Mouse (Mus musculus) left cerebral cortex, postnatal 10 days (tissue): ENCODE measurements around the gene Stambpl1. TPM values are rescaled to one million over a fixed set of nuclear protein-coding genes. Genes with fewer than 3 reads are reported as not detected.

Source experiments
- DNase-seq, 2 experiments: peaks; one replicate each; pipeline ENCODE4 v3.0.0; 2021 to 2022; ENCODE audit warnings: low spot score in 2 of 2, mixed read lengths in 1 of 2; ENCODE audit errors: extremely low spot score in 1 of 2
- intact Hi-C: fragments of 180-260 bp; cut with DNase I; formaldehyde crosslinking; loops from one replicate; pipeline ENCODE4 v1.15.1; 2025
- total RNA-seq, 2 experiments: library from RNA; stranded (reverse); gene quantifications; 2 replicates each; pipeline ENCODE4 v1.2.3; 2021

Stambpl1 gene
- total RNA-seq, 2 experiments from 2014 or later, result 16.9 to 18.2 TPM

DNA sequence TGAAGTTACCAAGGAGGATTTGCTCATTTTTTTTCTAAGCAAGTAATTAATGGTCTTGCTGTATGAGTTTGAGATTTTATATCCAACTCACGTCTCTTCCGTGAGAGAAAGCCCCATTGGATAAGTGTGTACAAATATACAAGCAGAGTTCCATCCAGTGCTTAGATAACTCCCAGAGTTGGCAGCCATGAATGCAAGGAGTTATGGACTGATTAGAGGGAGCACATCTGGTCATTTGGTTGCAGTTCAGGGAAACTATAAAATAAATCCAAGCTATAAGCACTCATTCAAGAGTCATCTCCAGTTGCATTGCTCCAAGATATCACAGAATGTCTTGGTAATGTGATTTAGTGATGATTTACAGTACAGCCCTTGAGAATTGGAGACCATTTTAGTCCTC, 64.9 kb downstream of the Stambpl1 start:
- intact Hi-C loops, result no loop called here
- no peak for DNase-seq

DNA sequence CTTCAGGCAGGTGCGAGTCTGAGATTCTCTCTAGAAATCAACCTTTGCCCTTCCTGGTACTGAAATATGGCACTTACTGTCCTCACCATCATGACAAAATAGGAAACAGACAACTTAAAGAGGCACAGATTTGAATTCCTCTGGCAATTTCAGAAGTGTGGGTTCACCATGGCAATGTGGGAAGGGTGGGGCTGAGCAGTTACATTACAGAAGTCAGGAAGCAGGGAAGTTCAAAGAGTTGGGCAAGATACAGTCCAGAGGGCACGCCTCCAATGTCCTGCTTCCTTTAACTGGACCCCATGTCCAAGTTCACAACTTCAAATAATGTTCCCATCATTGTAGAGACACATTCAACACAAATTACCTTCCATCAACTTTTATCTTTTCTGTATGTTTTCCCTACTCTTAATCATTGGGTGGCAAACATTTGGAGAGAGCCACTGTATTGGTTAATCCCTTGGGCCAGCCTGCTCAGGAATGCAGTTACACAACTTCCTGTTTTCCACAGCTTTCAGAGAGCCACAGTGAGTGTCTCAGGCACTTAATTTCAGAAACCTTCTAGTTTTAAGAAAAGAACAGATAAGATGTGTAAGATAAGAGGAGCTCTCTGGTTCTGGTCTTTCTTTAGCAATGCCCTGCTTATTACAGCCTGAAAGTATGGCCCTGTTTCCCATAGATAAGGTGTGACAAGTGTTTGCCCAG, 70.4 kb downstream of the Stambpl1 start:
- no peak for DNase-seq
- intact Hi-C loops, result no loop called here

DNA sequence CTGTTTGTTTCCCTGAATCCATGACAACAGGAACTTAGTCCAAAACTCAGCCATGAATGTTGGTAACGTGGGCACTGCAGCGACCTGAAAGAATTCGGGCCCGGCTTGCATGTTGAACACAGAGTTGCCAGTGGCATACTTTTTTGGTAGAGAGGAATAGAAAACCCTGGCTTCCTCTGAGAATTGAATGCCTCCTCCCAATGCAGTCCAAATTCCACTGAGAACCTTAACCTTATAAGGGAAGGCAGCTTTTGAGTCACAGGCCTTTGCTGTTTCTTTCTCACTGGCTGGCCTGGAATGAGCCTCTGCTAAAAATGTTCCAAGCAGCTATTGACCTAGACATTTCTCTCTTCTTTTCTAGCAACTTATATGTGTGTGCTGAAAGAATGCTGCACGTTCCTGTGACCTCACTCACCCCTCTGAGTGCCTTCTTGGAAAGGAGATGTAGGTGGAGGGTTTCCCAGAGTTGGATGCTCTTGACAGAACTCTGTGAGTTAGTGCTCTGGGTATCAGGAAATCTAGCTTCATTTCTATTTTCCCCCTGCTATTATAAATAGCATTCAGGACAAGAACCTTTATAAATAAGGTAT, 73.7 kb downstream of the Stambpl1 start:
- intact Hi-C loops, result no loop called here
- no peak for DNase-seq

DNA sequence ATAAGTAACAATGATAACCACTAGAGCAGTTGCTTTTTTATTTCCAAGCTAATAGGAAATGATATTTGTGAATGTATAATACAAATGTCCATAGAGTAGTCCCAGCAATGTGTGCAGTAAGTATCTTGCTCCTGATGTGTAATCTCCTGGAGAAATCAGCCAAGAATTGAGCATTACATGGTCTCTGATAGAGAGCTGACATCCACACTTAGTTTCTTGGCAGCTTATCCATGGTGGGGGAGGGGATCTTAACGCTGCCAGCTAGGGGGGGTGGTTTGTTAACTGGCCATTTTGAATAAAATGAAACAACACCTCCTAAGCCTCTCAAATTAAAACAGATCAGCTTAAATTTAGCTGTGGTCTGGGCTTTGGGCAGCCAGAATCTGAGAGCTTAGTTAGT, 77.0 kb downstream of the Stambpl1 start:
- DNase-seq, result no peak
- intact Hi-C loops, result no loop called here

DNA sequence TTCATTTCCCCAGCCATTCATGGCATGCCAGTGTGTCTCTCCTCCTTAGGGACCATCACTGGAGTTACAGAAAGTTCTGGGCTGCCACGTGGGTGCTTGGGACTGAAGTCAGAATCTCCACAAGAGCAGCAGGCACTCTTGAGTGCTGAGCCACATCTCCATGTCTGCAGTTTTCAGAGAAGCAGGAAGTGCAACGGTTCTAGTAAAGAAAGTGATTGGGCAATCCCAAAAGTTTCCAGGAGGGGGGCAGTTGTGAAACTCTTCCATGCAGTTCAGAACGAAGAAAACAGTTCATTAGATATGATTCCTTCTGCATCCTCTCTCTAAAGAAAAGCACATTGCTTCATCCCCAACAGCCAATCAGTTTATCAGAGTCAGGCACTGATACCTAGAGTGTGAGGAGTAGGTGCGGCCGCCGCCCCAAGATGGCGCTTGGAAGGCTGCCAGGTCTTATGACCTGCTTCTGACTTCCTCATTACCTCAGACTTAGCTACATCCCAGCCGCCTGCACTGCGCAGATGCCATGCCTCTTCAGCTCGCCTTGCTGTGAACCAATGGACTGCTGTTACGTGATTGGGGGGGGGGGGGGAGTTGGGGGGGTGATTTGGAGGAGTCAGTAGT, 78.2 kb downstream of the Stambpl1 start:
- intact Hi-C loops, result no loop called here
- DNase-seq, result peak in 1 of 2 experiments; percentile 27

DNA sequence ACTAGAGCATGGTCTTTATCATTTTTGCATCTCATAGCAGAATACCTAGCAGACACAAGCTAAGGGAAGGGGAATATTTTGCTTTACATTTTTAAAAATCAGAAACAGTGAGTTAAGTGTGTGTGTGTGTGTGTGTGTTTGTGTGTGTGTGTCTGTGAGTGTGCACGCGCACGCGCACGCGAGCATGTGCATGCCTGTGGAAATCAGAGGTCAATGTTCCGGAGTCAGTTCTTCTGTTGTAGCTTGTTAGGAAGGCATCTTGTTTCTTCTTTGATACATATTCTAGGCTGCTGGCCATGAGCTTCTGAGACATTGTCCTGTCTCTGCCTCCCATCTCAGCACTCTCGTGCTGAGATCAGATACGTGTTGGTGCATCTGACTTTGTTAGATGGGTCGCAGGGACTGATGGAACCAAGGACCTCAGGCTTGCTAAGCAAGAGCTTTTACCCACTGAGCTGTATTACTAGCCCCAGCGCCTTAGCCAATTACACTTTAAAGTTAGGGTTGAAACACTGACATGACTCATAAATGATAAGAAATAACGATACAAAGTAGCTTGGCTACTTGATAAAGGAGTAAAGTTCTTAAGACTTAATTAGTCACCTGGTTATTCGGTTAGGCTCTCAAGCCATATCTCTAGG, 78.9 kb downstream of the Stambpl1 start:
- intact Hi-C loops, result no loop called here
- no peak for DNase-seq

DNA sequence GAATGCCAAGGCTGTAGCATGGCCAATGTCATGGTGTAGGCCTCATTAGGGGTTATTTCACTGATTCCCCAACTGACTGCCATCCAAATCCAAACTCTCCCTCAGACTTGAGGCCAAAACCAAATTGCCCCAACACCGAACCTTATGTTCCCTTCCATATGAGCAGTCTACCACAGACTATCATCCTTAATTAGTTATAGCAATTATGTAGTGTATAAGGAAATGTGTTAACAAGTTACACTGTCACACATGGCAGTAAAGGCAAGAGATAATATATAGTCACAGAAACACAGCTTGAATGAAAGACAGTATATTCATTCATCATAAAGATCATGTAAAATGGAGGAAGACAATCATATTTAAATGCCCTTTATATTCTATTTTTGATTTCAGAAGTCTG, 81.0 kb downstream of the Stambpl1 start:
- intact Hi-C loops, result no loop called here
- no peak for DNase-seq

DNA sequence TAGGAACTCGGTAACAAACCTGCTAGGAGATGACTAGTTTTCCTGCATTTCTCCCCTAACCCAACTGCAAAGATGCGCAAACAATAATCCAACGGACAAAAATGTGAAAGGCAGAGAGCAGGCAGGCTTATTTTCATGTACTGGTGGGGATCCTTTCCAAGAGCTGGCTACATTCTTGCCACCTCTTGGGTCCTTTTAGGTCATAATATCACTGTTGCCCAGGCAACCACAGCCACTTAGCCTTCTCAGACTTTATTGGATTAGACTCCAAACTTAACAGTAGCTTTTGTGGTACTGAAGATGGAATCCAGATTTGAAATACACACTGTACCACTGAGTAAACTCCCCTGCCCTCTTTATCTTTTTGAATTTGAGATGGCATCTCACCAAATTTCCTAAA, 86.0 kb downstream of the Stambpl1 start:
- intact Hi-C loops, result no loop called here
- no peak for DNase-seq

DNA sequence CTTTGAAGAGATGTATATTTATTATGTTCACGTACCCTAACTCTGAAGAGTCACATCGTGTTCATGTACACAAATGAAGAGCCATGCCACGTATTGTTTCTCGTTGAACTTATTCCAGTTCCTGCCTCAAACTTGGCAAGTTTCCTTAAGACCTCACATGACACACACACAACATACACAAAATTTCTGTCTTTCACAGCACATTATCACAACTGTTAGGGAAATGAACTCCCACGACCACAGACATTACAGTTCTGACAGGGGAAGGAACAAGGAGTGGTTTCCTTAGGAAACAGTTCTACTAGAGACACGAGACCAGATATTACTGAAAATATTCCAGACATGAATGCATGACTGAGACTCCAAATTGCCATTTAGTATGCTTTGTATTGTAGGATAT, 91.6 kb downstream of the Stambpl1 start:
- intact Hi-C loops, result loop anchor here (5.0 kb wide), 1 partner anchor 41 kb away; no protein-coding TSS in a partner anchor
- DNase-seq, result no peak

DNA sequence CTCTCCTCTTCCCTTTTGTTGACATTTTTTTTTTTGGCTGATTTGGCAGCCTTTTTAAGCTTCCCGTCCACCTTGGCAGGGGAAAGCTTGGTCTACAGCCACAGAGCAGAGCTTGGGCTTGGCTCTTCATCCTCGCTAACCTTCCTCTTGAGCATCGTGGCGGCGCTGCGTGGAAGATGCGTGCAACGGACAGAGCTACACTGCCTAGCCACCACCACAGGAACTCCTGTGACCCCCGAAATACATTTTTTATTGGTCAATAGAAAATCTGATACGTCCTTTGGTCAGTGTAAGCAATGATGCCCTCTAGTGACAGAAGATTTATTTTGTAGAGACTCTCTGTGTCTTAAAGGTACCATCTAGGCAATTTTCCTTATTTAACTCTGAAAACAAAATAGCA, 92.4 kb downstream of the Stambpl1 start:
- DNase-seq, result no peak
- intact Hi-C loops, result loop anchor here (5.0 kb wide), 1 partner anchor 42 kb away; no protein-coding TSS in a partner anchor

DNA sequence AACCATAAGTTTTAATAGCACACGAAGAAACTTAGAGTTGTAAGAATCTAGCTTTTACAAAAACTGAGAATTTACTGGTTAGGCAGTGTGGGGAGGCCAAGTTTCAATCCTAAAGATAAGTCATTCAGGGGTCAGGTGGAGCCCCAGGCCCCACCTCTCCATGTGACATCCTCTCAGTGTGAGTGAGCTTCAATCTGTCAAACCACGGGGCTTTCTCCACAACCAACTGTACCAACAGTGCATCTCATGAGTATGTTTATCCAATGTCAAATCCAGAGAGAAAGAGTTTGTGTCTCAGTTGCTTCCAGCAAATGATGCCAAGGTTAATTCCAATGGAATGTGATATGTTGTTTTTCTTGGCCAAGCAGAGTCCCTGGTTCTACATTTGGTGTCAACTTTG, 92.8 kb downstream of the Stambpl1 start:
- no peak for DNase-seq
- intact Hi-C loops, result loop anchor here (5.0 kb wide), 1 partner anchor 43 kb away; no protein-coding TSS in a partner anchor

DNA sequence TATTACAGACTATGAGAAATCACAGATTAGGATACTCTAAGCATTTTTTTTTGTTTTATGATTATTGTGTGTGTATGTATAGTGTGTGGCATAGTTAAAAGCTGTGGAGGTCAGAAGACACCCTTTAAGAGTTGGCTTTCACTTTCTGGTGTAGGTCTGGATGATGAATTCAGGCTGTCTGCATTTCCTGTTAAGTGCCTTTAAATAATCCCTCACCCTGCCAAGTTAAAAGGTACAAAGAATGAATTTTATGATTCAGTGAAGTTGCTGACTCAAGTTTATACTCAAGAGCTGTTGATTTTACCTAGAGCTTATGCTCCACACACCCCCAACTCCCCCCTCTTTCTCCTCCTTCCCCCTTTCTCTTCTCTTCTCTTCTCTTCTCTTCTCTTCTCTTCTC, 95.2 kb downstream of the Stambpl1 start:
- intact Hi-C loops, result no loop called here
- DNase-seq, result no peak

DNA sequence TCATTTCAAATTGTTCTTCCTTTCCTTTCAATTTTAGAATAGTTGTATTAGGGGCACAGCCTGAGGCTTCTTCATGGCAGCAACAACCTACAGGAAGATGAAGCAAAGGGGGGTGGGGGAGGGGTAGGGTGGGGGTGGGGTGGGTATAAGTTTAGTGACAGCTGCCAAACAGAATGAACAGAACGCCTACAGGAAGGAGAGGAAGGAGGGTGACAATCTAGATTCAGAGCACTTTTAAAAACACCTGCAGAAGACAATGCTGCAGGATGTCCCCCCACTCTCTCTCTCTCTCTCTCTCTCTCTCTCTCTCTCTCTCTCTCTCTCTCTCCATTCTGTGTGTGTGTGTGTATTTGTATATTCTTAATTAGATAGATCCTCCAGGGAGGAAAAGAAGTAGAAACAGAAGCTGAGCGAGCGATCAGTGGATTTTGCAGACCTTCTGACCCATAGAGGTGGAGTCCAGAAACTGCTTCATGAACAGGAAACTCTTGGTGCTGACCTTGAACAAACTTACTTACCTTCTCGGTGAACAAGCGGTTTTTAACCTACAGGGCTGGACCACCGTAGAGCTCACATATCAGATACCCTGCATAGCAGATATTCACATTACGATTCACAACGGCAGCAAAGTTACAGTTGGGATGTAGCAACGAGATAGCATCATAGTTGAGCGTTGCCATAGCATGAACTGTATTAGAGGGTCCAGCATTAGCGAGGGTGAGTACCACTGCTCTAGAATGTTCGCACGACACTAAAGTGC, 95.8 kb downstream of the Stambpl1 start:
- intact Hi-C loops, result no loop called here
- DNase-seq, result no peak

DNA sequence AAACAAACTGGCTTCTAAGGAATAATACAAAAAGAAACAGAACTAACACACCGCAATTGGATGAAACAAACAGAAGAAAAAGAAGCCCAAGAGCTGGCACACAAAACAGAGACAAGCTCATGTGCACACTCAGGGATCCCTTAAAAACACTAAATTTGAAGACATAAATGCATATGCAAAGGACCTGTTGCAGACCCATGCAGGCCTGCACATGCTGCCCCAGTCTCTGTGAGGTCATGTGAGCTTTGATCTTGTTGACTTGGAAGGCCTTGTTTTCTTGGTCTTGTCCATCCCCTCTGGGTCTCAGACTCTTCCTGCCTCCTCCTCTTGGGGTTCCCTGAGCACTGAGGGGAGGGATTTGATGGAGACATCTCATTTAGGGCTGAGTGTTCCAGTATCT, 96.7 kb downstream of the Stambpl1 start:
- intact Hi-C loops, result no loop called here
- no peak for DNase-seq

Other genes with a start within 250 kb of the Stambpl1 start
- not detected for gene Lipf, start 231.0 kb upstream of the Stambpl1 start, total RNA-seq
- gene Lipk, start 183.9 kb upstream of the Stambpl1 start, total RNA-seq, result under 1 TPM in 1 of 2 experiments, not detected in 1; 0.15 TPM
- not detected for gene Lipn, start 124.9 kb upstream of the Stambpl1 start, total RNA-seq
- gene Lipm, start 91.3 kb upstream of the Stambpl1 start, total RNA-seq, result under 1 TPM; 0.58 to 0.67 TPM
- gene Ankrd22, start 26.2 kb upstream of the Stambpl1 start, total RNA-seq, result under 1 TPM in 1 of 2 experiments, not detected in 1; 0.24 TPM
- 10 to 100 TPM; 17.0 to 17.1 TPM for gene Acta2, start 63.4 kb downstream of the Stambpl1 start, total RNA-seq
- under 1 TPM in 1 of 2 experiments, not detected in 1; 0.90 TPM for gene Fas, start 98.4 kb downstream of the Stambpl1 start, total RNA-seq